Mouse (Mus musculus) urinary bladder, postnatal 36 days (tissue): ENCODE data around the gene Cnp.
"Not testable (repeated sequence)": the region's sequence is repeated elsewhere in the genome, so short reads cannot be mapped to it uniquely, and the experiment has no call there.

Experiments used
- DNase-seq, 2 experiments: peaks; one replicate each; pipeline ENCODE4 v3.0.0; 2022; ENCODE audit warnings: low spot score in 2 of 2, mixed read lengths in 1 of 2

Gene Cnp

DNA sequence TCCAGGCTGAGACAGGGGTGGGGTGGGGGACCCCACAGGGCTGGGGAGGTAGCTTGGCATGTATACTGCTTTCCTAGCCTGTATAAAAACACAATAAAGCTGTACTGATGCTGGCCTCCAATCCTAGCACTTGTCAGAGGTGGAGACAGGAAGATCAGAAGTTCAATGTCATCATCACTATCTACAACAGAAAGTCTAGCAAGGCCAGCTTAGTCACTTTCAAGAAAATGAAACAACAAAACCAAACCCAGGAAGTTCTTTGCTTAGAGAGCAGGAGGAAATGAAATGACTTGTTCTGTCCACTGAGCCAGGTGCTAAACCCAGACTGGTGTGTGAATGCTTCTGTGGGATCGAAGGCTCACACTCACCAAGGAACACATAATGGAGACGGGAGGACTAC lies 13.8 kb downstream of the Cnp start:
- no peak for DNase-seq

DNA sequence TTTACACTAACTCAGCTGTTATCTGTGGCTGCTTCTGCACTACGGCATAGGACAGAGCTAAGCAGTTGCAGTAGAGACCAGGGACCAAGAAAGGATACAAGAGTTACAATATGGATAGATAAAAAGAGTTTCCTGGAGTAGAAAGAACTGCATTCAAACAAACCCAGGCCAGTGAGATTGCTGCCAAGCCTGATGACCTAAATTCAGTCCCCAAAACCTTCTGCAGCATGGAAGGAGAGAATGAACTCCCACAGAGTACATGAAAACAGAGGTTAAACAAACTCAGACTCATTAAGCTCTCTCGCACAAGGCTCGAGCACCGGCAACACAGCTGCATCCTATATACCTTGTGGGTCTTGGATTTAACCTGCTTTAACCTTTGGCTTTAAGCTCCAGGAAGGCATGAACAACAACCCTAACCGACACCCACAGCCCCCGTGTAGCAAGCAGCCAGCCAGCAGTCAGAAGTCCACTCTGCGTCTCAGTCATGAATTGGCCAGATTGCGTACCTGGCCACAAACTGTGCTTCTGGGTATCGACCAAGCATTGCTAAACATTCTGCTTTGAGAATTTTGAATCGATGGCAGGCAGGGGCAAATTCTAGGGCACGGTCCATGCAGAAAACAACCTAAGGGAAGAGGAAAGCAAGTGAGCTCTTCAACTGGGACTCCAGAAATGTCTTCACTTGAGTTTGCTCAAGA lies 17.8 kb downstream of the Cnp start:
- no peak for DNase-seq

DNA sequence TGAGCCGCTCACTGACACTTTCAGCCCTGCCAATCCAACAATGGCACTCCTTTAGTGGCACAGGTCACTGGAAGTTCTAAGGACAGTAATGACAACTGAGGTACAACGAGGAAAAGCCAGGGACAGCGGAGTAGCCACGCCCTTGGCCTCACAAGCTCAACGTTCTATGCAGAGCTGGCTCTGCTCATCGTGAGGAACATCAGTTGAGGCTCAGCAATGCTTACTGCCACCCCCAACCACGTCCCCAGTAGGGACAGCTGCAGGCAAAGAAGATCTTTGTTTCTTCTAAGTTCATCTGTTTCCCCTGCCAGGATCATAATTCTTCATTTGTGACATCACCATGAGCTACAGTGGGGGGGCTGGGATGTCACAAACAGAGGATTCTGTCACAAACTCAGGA lies 19.9 kb downstream of the Cnp start:
- DNase-seq: no peak

DNA sequence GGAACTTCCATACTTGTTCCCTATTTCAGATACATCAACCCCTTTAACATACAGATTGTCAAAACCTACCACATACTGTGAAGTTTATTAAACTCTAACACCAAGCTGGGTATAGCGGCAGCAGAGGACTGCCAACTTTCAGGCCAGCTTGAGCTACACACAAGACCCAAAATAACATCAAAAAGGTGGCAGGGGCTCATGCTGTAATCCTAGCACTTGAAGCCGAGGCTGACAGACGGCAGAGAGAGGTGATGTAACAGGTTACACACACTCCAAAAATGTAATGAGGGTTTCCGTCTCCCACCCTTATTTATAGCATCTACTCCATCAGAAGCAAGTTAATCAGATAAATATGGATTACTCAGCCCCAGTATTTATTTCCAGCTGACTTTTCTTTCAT lies 20.8 kb downstream of the Cnp start:
- DNase-seq: no peak

DNA sequence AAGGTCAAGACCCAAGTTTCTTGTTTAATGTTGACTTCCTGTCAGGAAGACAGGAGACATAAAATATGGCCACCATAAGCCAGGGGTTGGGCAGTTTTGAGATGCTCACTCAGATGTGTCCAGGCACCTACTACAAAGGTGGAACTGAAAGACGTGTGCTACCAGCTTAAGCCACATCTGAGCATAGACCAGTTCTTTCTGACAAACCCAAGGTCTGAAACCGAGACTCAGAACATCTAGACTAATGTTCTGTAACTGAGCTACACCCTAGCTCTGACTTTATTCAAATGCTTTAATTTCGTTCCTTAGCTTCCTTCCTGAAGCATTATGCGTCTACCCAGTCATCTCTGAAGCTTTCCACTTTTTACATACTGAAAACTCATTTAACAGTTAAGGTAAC lies 23.4 kb downstream of the Cnp start:
- DNase-seq: no peak

DNA sequence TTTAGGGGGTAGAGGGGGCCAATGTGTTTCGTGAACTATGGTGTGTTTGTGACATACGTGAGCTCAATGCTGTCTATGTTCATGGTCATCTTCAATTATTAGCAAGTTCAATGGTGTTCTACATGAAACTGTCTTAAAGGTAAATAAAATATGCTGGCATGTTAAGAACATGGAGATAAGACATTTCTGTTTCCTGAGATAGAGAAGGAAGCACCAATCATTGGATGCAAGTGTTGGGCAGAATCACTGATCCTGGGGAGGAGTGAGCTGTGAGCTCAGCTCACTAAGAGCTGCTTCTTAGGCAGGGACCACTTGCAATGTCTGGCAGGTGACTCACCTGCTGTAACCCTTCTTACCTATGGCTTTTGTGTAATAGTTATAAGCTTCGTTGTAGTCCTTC lies 26.7 kb downstream of the Cnp start:
- DNase-seq: no peak

DNA sequence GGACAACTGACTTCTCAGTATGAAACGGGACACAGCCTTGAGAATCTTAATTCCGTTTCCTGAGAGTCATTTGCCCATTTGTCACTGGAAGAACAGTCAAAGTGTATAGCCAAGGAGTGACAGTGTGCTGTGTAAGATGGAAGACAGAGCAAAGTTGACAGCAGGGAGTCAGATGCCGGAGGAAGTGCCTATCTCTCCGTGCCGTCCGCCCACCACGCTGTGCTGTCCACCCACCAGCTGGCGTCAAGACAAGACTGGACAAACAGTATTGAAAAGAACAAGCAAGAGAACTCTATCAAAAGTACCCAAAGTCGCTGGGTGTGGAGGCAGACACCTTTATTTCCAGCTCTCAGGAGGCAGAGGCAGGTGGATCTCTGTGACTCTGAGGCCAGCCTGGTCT lies 28.5 kb downstream of the Cnp start:
- no peak for DNase-seq

DNA sequence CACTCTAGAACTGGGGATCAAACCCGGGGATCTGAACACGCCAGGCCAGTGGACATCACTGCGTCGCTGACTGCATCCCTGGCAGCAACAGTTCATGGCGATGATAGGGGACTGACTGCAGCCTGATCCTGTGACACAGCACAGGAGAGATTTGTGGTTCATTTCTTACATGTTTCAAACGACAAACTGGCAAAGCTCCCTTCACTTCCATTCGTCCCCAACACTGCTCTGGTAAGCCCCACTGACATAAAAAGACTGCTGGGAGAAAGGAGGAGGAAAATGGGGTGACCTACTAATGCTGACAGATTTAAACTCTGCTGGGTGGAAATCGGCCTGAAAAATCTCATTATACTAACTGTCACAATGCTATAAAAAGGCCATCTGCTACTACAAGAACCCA lies 29.1 kb downstream of the Cnp start:
- no peak for DNase-seq

DNA sequence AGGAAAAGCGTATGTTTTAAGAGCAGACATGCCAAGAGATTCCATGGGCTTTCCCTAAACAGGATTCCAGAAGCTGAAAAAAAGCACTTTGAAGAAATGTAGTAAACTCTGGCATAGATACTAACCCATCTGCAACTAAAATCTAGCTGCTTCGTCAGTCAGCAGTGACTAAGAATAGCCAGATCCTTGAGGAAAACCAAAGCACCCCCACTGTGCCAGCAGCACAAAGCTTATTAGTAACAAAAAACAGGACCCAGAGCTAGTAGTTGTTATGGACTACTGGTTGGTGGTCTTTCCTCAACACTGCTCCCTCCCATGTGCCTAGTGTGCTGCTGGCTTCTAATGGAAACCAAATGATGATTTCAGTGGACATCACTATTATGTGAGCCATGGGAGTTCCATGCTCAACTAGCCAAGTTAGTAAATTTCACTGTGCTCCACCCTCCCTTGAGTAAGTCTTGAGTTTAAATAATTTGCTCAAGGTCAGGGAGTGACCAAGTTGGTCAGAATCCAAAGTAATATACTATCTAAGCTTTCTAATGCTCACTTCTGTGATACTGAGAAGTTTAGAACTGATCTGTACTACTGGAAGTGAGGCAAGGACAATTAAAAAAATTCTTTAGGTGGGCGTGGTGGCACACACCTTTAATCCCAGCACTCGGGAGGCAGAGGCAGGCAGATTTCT lies 29.8 kb downstream of the Cnp start:
- DNase-seq: no peak

DNA sequence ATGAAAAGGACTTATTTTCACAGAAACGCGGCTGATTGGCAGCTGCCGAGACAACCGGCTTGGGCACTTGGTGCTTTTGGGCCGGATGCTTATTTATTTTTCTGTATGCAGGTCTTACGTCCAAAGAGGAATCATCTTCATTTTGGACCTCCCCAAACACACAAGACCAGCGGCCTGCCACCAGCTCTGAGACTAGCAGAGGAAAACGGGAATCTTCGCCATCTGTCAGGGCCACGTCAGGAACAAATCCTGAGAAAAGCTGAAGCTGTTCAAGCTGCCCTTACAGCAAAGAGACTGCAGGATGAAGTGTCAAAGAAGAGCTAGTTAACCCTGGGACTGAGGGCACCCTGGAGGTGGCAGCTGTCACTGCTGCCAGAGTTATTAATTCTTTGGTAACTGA lies 30.7 kb downstream of the Cnp start:
- no peak for DNase-seq

DNA sequence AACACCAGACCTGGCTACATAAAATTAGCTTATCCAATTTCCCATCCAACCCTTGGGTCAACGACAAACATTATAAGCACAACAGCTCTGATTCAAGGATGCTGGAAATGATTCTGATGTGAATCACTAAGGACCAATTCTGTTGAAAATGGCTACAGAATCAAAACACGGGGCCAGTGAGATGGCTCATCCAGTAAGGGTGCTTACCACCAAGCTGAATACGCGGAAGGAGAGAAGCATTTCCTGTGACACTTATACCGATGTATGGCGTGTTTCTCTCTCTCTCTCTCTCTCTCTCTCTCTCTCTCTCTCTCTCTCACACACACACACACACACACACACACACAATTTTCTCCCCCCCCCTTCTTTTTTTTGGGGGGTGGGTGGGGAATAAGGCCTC lies 32.4 kb downstream of the Cnp start:
- DNase-seq: no peak

DNA sequence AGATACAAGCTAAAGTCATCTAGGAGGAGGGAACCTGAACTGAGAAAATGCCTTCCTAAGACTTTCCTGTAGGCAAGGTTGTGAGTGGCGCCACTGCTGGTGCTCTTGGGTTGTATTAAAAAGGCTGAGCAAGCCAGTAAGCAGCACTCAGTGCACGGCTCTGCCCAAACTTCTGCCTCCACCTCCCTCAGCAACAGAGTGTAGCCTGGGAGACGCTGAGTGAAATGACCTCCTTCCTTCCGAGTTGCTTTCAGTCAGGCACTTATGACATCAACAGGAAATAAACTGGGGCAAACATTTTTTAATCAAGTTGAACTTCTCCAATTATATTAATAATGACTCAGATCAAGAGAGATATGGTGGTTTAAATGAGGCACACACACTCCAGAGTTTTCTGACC lies 34.1 kb downstream of the Cnp start:
- DNase-seq: no peak

DNA sequence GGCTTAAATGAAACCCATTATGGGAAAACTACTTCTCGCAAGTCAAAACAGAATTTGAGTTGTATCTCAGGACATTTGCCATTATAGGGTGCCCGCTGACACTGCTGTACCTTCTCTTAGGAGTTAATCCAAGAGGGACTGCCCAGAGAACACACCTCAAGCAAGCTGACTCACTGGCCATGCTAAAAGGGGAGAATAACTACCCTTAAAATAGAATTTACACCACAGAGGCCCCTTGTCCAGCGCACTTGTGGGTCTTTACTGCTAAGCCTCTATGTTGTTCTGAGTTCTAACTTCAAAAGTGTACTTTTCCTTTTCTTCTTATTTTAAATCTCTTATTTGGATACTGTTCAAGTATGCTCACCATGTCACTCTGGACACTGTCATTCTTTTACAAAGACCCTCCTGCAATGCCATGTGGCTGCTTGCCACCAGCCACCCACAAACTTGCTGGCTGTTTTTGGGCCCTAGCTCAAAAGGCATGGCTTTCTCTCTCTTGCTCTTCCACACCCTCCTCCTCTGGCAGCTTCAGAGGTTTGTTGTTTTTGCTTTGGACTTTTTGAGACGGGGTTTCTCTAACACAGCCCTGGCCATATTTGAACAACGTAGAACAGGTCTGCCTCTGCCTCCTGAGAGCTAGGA lies 34.8 kb downstream of the Cnp start:
- DNase-seq: no peak

DNA sequence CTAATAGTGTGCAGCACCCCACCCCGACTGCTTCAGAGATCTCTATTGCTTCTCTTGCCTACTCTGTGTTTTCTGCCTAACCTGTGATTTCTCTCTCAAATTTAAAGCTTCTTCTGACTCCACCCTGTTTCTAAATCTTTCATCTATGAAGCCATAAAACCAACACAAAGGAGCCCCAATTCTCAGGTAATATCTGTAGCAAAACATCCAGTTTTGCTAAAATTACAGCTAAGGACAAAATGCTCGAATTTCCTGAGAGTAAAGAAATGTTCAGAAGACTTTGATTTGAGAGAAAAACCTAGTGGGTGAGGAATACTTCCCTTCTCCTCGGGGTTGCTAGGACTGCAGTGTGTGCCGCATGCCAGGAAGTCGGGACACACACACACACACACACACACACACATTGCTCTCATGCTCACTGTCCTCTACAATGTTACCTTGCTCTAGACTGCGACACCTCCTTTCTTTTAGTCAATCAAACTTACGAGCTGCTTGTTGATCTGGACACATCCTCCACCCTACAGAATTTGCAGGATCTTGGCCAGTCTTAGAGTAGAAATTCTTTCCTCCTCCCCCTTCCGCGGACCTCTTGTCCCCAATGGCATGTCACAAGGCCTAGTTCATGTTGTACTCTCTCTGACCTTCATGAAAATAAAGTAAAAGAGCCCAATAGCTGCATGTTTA lies 35.4 kb downstream of the Cnp start:
- no peak for DNase-seq

DNA sequence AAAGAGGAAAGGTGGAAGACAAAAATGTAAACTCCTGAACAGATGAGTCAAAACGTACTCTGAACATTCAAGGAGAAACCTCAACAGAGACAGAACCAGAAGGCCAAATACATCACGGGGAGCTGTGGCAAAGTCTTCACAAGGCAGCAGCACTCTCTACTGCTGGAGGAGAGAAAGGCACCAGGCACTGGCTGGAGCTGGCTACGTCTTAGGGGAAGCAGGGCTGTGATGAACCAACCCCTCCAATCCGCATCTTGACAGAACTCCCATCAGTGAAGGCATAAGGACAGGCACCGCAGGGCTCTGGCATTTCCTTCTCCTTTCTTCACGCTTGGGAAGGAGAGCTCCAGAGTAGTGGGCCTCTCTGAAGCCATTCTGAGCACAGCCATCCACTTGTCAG lies 36.9 kb downstream of the Cnp start:
- no peak for DNase-seq

DNA sequence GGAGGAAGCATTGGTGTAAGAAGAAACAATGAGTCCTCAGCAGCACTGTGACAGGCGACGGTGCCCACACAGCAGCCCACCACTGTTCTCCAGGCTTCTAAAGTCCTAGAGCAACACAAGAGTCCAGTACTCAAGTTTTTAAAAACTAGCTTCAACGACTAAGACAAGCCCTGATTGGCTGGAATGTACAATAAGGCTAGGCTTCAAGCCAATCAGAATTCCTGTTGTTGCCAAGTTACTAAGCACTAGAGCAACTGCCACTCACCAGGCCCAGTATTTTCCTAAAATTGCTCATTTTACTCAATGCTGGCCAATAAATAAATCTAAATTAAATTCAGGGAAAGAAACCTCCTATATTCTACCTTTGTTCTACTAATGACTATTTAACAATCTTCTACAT lies 38.5 kb downstream of the Cnp start:
- no peak for DNase-seq

DNA sequence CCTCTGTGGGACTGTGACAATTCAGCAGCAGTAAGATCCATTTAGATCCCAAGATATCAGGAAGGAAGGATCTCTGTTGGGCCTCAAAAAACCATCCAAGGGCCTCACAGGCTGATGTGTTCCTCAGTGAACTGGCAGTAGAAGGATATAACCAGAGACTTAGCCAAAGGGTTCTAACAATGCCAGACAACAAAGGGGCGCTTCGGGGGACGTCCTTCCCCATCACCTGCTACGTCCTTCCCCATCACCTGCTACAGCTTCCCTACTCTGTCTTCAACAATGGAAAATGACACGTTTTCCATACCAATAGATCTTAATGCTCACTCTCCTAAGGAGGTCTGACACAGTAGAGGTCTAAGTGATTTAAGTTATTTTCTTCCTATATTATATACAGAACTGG lies 41.6 kb downstream of the Cnp start:
- no peak for DNase-seq

DNA sequence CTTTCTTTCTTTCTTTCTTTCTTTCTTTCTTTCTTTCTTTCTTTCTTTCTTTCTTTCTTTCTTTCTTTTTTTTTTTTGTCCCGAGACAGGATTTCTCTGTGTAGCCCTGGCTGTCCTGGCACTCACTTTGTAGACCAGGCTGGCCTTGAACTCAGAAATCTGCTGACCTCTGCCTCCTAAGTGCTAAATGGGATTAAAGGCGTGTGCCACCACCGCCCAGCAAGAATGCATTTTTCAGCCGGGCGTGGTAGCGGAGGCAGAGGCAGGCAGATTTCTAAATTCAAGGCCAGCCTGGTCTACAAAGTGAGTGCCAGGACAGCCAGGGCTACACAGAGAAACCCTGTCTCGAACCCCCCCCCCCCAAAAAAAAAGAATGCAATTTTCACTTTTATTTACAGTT lies 42.1 kb downstream of the Cnp start:
- not testable (repeated sequence) for DNase-seq

DNA sequence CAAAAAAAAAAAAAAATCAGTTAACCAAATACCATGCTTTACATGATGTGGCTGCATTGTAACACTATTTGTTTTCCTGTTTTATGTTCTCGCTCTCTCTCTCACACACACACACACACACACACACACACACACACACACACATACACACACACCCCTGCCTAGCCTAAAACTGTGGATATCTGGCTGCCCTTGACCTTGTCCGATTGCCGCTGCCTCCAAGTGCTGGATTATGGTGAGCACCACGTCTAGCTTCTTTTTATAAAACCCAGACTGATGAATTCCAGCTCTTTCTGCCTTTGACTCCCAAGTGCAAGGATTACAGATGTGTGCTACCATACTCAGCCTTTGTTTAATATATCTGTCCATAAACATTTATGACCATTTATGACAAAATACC lies 42.8 kb downstream of the Cnp start:
- DNase-seq: no peak

DNA sequence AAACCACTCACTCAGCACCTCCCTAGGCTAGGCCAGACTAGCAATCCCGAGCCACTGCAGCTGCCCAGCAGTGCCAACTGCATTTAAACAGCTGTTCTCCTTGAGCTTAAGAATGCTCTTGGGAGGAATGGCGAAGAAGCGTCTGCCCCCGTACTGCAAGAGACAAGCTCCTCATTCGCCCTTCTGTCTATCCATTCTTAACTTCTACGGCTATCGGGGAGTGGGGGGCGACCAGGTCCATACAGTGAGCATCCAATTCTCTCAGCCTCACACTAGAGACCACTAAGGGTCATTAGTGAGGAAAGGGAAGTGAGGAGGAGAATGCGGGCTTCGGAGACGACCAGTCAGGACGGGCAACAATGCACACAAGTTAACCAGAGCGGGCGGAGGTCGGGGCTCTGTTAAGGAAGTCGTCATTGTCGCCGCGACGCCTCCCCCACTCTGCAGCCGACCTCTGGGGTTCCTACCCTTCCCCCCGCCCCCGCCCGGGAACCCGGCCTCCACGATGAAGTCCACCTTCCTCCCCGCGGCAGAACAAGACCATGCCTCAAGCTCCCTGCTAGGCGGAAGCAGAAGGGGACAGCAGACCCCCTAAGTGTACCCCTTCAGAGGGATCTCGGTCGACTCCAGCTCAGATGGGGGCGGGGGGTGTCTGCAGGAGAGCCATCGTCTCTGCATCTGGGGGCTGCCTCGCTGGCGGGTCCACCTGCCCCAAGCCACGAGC lies 44.2 kb downstream of the Cnp start, which contains the start of gene Nkiras2:
Gene Nkiras2 (plus strand): TSS at position 484 of the 724 bp plus-strand sequence.
- peak; percentile 31 to 47 for DNase-seq

DNA sequence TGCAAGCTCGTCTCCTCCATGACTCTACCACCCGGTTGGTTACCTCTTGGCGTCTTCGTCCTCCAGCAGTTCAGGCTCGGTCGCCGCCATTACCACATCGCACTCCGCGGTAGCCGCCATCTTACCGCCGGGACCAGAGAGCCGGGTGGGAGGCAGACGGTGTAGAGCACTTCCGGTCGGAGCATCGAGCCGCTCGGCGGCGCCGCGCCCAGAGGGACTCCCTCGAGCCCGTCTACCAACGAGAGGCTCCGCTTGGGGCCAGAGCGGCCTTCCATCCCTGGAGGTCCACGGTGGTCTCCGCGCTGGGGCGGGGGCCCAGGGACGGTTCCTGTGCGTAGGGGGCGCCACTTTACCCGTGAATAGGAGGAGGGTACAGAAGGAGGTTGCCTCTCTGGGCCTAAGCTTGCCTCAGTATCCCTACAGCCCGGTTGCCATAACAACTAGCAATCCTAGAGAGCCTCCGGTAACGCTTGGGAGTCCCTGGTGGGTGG lies 44.8 kb downstream of the Cnp start:
- peak; percentile 92 to 93 for DNase-seq

DNA sequence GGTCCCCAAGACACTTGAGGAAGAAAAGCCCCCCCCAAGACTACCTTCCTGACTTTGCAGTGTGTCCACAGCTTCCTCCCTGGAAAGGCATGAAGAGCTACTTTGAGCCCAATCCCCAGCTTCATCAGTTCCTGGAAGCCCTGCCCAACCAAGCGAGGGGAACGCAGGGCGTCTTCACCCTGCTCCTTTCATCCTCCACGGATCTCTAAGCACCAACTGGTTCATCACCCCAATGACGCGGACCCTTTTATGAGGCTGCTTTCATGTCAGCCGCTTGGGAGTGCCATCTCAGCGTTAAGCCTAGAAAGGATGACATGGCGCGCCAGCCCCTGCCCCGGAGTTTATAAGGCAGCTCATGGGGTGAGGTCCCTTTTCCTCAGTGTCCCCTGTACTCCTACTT lies 45.3 kb downstream of the Cnp start, which contains the start of gene Dnajc7:
Gene Dnajc7 (minus strand): TSS at position 187 of the 400 bp plus-strand sequence.
- DNase-seq: no peak
